Mouse (Mus musculus) stomach, embryonic 15.5 days (tissue): ENCODE measurements at regions not wholly inside any gene's neighbourhood (a gene's known extent, or its start where the extent isn't known, plus 50 kb on each side); places are given as distances from the start of the nearest gene placed in this dataset.

ENCODE experiments used
- ATAC-seq: fragments of 200-750 bp; cut with Nextera tagmentation; 2 replicates; pipeline ENCODE4 v1.8.0; 2017; ENCODE audit warnings: low read depth, moderate number of reproducible peaks, moderate TSS enrichment; ENCODE audit not compliant: insufficient read depth, low FRiP score
- H3K27ac ChIP-seq: fragments of 300-500 bp; sonication (generic); 2 replicates; pipeline ENCODE4 v1.5.1; 2015; ENCODE audit warnings: mild to moderate bottlenecking, inconsistent platforms
- H3K27me3 ChIP-seq: fragments of 300-500 bp; sonication (generic); replicated peaks from 2 replicates; pipeline ENCODE4 v1.6.1; 2015; ENCODE audit warnings: inconsistent platforms
- H3K36me3 ChIP-seq: fragments of 300-500 bp; sonication (generic); 2 replicates; pipeline ENCODE4 v1.6.1; 2015; ENCODE audit warnings: inconsistent platforms
- H3K4me1 ChIP-seq: fragments of 300-500 bp; sonication (generic); 2 replicates; pipeline ENCODE4 v1.6.1; 2015; ENCODE audit warnings: inconsistent platforms
- H3K4me2 ChIP-seq: fragments of 300-500 bp; sonication (generic); 2 replicates; pipeline ENCODE4 v1.6.1; 2015; ENCODE audit warnings: mild to moderate bottlenecking, inconsistent platforms
- H3K4me3 ChIP-seq: fragments of 300-500 bp; sonication (generic); replicated peaks from 2 replicates; pipeline ENCODE4 v1.5.1; 2015; ENCODE audit warnings: inconsistent platforms
- H3K9ac ChIP-seq: fragments of 300-500 bp; sonication (generic); 2 replicates; pipeline ENCODE4 v1.6.1; 2015; ENCODE audit warnings: inconsistent platforms
- H3K9me3 ChIP-seq: fragments of 300-500 bp; sonication (generic); 2 replicates; pipeline ENCODE4 v1.6.1; 2016; ENCODE audit warnings: inconsistent platforms
- WGBS: fragments of 180-500 bp; shearing (Covaris S2); methylation state at CpG from one replicate; pipeline ENCODE4 v1.1.7; 2015; 5-methylcytosine and 5-hydroxymethylcytosine counted together

DNA sequence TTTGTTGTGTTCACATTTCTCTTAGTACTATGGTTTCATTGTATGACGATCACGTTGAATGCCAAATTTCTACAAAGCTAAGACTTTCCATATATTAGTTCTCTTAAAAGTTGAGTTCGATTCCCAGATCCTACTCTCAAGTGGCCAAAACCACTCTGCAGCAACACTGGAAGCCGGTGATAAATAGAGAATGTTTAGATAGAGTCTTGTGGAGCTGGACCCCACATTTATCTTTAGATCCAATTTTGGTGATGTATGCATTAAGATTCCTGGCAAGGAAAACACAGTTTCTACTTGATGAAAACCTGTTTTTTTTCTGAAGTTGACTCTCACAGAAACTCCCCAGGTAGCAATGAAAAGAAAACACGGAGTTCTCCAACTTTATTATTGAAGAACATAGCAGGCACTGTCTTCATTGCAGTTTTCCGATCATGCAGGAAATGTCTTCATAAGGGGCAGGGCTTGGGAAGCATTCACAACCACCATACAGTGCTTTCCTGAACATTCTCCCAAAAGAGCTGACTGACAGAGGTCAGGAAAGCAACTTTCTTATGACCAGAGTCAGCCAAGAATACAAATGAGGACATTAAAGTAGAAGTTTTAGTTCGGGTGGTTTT lies 310.7 kb downstream of the Cd109 start:
- no peak overlapping the region for H3K27ac ChIP-seq
- no peak overlapping the region for H3K4me2 ChIP-seq
- no peaks in the 10 kb centered on the region for H3K9me3 ChIP-seq
- H3K4me1 ChIP-seq, result no peaks in the 10 kb centered on the region
- no peak overlapping the region for H3K4me3 ChIP-seq
- no peaks in the 10 kb centered on the region for H3K36me3 ChIP-seq
- 76% methylated on average over 7 of the region's 7 CpGs for WGBS
- no peak overlapping the region for H3K9ac ChIP-seq
- no peak for ATAC-seq
- H3K27me3 ChIP-seq, result no peaks in the 10 kb centered on the region

DNA sequence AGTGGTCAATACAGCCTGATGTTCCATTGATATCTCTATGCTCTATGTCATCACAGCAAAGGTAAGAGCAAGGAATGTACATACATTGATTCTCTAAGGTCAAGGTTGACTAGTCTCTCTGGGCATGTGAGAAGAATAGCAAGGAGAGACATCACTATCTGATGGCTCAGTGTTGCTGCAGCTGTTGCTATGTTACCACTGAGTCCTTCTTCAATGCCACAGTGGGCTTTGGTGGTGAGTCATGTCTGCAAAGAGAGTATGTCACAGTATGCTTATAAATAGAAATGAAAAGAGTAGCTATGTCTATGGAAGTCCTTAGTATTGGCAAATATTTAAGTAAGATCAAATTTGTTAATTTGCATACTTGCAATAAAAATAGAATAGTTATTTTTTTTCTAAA lies 326.3 kb downstream of the Cd109 start:
- no peak for ATAC-seq
- no peaks in the 10 kb centered on the region for H3K9me3 ChIP-seq
- H3K27ac ChIP-seq, result no peak overlapping the region
- H3K36me3 ChIP-seq, result no peaks in the 10 kb centered on the region
- no peaks in the 10 kb centered on the region for H3K27me3 ChIP-seq
- H3K4me2 ChIP-seq, result no peak overlapping the region
- H3K4me3 ChIP-seq, result no peak overlapping the region
- no peaks in the 10 kb centered on the region for H3K4me1 ChIP-seq
- H3K9ac ChIP-seq, result no peak overlapping the region

DNA sequence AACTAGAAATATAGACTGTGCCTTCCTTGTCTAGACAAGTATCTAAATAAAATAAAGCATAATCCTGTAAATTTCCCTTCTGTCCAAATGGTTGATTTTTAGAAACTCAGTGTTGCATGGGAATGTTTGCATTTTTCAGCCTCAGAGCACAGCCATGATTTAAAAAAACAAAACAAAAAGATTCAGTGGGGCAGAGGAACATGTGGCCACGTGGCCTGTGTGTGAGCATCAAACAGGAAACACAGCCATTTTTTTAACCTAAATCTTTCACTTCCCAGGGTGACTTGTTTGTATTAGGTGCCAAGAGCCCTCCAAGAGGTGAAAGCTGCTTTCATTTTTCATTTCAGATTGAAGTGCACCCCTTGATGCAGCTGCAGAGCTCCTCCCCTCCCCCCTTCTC lies 349.5 kb downstream of the Cd109 start:
- whole genome bisulfite sequencing, result 6% methylated on average over 1 of the region's 1 CpGs

DNA sequence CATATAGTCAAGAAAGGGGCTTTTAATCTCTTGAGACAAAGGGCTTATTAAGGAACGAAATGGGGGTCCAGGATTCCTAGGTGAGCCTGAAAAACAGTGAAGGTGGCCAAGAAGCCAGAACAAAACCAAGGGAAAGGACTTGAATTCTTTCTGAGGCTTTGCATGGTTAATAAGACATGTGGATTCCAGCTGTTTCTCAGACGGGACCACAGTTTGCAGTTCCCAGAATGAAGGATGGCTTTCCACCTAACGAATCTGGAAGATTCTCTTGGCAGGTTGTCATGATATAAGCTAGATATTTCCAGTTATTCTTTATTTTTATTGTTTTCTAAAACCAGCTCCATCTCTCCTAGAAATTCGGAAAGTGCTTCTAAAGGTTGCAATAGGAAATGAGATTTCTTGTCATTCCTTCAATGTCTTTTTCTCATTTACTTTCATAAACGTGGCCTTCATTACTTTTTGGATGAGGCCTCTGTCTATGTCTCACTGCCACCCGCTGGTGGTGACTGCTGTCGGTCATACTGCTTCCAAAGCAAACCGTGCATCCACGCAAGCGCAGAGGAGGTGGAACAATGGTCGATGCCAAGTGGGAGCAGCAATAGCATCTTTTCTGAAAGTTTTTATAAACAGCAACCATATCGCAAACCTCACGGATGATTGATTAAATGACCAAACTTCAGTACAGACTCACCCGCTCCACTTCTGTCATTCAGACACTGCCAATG lies 350.0 kb downstream of the Cd109 start:
- no peak overlapping the region for H3K9ac ChIP-seq

More for the DNA sequence above, 349.5 kb downstream of the Cd109 start:
- H3K4me3 ChIP-seq, result no peak overlapping the region
- H3K9me3 ChIP-seq, result no peaks in the 10 kb centered on the region
- no peak overlapping the region for H3K27ac ChIP-seq
- H3K4me1 ChIP-seq, result peaks cover 3% of the 10 kb centered on the region; the same call in 1 of the 2 replicates
- H3K36me3 ChIP-seq, result no peaks in the 10 kb centered on the region
- no peak overlapping the region for H3K9ac ChIP-seq
- H3K4me2 ChIP-seq, result no peak overlapping the region
- ATAC-seq, result no peak
- H3K27me3 ChIP-seq, result no peaks in the 10 kb centered on the region

DNA sequence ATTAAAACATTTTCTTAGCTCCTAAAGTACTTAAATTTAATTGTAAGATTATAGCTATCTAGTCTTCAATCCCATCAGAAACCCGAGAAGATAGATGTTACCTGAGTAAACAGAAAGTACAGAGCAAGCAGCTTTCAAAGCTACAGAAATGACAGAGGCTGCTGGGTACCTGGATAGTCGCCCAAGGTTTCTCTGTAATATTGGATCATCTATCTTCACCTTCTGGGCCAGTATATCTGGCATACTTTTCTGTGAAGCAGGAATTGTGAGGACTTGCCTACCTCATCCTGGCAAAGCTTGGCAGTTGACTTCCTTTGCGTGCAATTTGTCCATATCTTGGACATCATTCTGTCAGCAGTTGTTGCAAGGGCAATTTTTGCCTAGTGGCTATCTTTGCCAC lies 356.4 kb downstream of the Cd109 start:
- no peak overlapping the region for H3K9ac ChIP-seq
- H3K4me2 ChIP-seq, result no peak overlapping the region
- no peak for ATAC-seq
- no peaks in the 10 kb centered on the region for H3K9me3 ChIP-seq
- no peaks in the 10 kb centered on the region for H3K36me3 ChIP-seq
- 71% methylated on average over 3 of the region's 3 CpGs for WGBS
- no peak overlapping the region for H3K27ac ChIP-seq
- no peaks in the 10 kb centered on the region for H3K27me3 ChIP-seq
- no peaks in the 10 kb centered on the region for H3K4me1 ChIP-seq
- H3K4me3 ChIP-seq, result no peak overlapping the region

More for the DNA sequence above, 350.0 kb downstream of the Cd109 start:
- ATAC-seq, result no peak
- Histone ChIP-seq H3K27ac (no peak overlapping the region), H3K4me3 (no peak overlapping the region), H3K4me1 (peaks cover 3% of the 10 kb centered on the region; the same call in 1 of the 2 replicates), H3K4me2 (no peak overlapping the region), H3K36me3 (no peaks in the 10 kb centered on the region), H3K9me3 (no peaks in the 10 kb centered on the region), H3K27me3 (no peaks in the 10 kb centered on the region)
- WGBS, result 61% methylated on average over 14 of the region's 14 CpGs

DNA sequence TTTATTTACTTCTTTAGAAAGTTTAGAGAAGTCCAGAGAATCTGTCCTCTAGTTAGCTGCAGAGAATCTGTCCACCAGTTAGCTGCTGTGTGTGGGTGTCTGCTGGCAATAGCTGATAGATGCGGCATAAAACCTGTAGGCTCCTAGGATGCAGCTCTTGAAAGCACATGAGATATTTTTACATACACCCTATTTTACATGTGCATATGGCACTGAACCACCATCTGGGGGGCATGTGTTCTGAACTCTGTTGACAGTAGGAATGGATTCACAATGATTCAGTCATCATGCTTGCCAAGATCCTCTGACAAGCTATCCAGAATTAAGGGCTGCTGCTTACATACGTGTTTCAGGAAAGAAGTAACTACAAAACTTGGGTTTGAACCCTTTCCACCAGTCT lies 368.4 kb downstream of the Cd109 start:
- no peak overlapping the region for H3K9ac ChIP-seq
- no peak overlapping the region for H3K27ac ChIP-seq
- H3K9me3 ChIP-seq, result no peaks in the 10 kb centered on the region
- no peak overlapping the region for H3K4me3 ChIP-seq
- no peak for ATAC-seq
- H3K4me2 ChIP-seq, result no peak overlapping the region
- no peaks in the 10 kb centered on the region for H3K36me3 ChIP-seq
- no peaks in the 10 kb centered on the region for H3K4me1 ChIP-seq
- 79% methylated on average over 2 of the region's 2 CpGs for WGBS
- H3K27me3 ChIP-seq, result no peaks in the 10 kb centered on the region

DNA sequence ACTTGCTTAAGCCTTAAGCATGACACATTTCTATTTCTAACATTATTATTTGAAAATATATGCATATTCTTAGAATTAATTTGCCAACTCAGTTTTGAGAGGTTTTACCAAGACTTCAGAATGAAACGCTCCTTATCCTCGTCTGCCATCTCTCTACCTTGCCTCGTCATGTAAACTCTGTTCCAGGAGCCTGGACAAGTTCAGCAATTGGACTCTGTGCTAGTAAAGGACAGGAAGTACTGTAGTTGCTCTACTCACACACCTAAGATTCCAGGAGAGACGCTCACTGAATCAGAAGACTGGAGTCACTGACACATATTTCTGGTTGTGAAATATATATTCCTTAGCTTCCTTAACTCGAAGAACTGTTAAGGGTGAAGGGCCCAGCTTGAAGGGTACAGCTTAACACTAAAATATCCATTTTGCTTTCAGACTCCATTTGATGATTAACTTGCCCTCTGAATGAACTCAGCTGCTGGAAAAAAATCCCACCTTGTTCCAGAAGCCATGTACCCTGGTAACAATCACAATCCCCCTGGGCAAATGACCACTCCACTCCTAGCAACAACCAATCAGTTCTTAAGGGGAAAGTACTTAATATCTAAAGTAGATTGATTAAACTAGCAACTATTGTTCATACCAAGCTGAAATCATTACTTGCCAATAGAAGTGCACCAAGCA lies 370.0 kb downstream of the Cd109 start:
- Histone ChIP-seq H3K27ac (no peak overlapping the region), H3K9me3 (no peaks in the 10 kb centered on the region)

DNA sequence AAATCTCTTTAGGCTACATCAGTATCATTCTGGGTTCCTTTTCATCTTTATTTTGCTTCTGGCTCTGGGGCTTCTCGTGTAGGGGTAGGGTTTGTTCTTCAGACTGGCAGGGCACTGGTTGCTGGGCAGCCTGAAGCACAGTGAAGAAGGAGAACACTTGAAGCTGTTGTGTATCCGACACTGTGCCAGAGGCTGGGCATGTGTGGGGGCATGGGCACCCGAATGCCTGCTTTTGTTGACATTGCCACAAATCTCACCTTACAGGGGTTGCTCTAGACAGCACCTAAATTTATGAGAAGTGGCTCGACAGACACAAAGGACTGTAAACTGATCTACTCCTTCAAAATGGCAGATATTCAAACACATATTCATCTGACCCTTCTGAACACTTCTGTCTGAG lies 376.0 kb downstream of the Cd109 start:
- H3K4me3 ChIP-seq, result no peak overlapping the region
- H3K27ac ChIP-seq, result no peak overlapping the region
- no peak overlapping the region for H3K9ac ChIP-seq
- 40% methylated on average over 4 of the region's 4 CpGs for WGBS
- no peak overlapping the region for H3K4me2 ChIP-seq
- no peak for ATAC-seq
- H3K9me3 ChIP-seq, result no peaks in the 10 kb centered on the region
- H3K4me1 ChIP-seq, result no peaks in the 10 kb centered on the region
- H3K36me3 ChIP-seq, result no peaks in the 10 kb centered on the region
- H3K27me3 ChIP-seq, result no peaks in the 10 kb centered on the region

More for the DNA sequence above, 370.0 kb downstream of the Cd109 start:
- ATAC-seq, result no peak
- Histone ChIP-seq H3K4me2 (no peak overlapping the region), H3K4me1 (no peaks in the 10 kb centered on the region), H3K27me3 (no peaks in the 10 kb centered on the region), H3K4me3 (no peak overlapping the region), H3K36me3 (no peaks in the 10 kb centered on the region), H3K9ac (no peak overlapping the region)
- WGBS, result 59% methylated on average over 5 of the region's 5 CpGs

DNA sequence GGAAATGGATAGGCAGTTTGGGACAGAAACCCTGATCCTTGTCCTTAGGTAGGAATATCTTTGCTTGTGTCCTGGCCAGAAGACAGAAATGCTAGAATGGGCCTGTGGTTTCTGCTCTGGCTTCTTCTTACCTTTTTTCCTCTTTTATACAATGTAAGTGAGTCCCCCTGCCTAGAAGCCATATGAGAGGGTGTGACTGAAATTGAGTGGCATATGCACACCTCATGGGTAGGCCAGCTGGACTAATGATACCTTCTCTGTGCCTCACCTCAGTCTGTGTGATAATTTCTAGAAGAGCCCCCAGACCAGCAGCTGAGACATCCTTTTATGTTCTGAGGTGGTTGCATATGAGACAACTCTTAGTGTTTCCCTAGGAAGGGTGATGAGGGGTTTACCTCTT lies 385.7 kb downstream of the Cd109 start:
- ATAC-seq, result no peak
- 0 out of 2 replicates have a peak, but pooled peaks cover 5% of the 10 kb centered on the region for H3K4me1 ChIP-seq

DNA sequence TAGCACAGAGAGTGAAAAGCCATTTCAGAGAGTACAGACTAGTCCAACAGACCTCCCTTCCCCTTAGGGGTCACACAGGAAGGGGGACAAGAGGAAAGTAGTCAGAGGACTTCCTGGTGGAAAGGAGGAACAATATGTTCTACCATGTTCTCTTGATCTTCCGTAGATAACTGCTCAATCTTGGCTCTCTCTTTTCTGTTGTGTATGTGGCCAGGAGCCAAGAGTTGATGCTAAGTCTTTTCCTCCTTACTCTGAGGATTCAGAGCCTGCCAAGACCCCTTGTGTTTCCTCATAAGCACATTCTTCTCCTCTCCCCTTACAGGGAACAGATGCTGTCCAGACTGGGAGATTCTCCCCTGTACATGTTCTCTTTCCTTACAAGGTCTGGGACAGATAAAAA lies 386.6 kb downstream of the Cd109 start:
- Histone ChIP-seq H3K4me3 (no peak overlapping the region), H3K4me2 (no peak overlapping the region), H3K36me3 (no peaks in the 10 kb centered on the region), H3K9ac (no peak overlapping the region), H3K27me3 (no peaks in the 10 kb centered on the region), H3K27ac (peak overlapping the region; percentile 48; the same call in 1 of the 2 replicates), H3K4me1 (0 out of 2 replicates have a peak, but pooled peaks cover 5% of the 10 kb centered on the region), H3K9me3 (no peaks in the 10 kb centered on the region)
- 32% methylated on average over 1 of the region's 1 CpGs for WGBS
- 0 out of 2 replicates have a peak, but pooled peaks have one; percentile 18 for ATAC-seq

More for the DNA sequence above, 385.7 kb downstream of the Cd109 start:
- Histone ChIP-seq H3K4me2 (no peak overlapping the region), H3K27me3 (no peaks in the 10 kb centered on the region), H3K27ac (no peak overlapping the region), H3K9ac (no peak overlapping the region), H3K4me3 (no peak overlapping the region), H3K9me3 (no peaks in the 10 kb centered on the region), H3K36me3 (no peaks in the 10 kb centered on the region)

DNA sequence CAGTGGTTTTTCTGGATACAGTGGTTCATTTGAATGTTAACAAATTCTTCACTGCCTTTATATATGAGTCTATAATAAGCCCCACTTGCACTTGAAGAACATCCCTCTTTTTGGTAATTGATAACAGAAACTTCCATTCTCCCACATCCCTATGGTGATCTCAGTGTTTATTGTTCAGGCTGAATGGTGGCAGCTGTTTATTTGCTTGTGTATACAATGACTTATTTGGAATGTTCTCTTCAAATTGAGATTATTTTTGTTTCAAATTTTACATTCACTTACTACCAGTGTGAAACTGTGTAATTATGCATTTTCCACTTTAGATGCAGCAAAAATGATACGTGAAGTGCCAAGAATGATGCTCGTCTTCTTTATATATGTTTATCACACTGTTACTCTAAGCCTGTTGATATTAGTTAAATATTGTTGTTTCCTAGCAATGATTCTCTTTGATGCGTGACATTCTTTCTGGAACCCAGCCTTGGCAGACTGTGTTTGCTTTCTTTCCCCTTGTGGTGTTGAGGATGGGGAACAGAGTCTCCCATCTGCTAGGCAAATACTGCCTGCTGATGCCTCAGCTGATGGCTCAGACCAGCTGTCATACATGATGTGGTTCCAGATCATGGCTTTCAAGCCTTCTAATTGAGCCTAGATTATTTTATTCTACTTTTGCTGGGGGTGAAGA lies 389.1 kb downstream of the Cd109 start:
- WGBS, result 62% methylated on average over 3 of the region's 3 CpGs
- no peak for ATAC-seq
- Histone ChIP-seq H3K36me3 (no peaks in the 10 kb centered on the region), H3K9ac (no peak overlapping the region), H3K4me1 (0 out of 2 replicates have a peak, but pooled peaks cover 5% of the 10 kb centered on the region), H3K27me3 (no peaks in the 10 kb centered on the region), H3K27ac (no peak overlapping the region), H3K4me2 (no peak overlapping the region), H3K4me3 (no peak overlapping the region), H3K9me3 (no peaks in the 10 kb centered on the region)

DNA sequence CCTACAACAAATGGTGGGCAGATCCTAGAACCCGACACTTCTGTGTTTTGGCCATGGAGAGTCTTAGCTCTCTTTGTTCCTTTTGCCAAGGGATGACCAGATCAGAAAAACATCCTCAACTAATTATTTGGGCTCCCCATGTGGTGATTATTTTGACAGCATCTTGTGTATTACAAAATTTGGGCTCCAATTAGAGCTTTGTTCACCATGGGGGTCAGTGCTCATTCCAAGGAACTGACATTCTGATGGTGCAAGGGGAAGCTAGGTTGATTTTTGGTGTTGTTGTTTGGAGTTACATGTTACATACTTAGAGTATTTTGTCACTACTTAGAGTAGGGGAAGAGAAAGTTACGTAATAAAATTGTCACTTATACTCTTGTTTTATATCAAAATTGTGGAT lies 406.9 kb downstream of the Cd109 start:
- Histone ChIP-seq H3K4me2 (no peak overlapping the region), H3K9ac (no peak overlapping the region), H3K4me1 (no peaks in the 10 kb centered on the region), H3K36me3 (no peaks in the 10 kb centered on the region), H3K27me3 (no peaks in the 10 kb centered on the region), H3K9me3 (no peaks in the 10 kb centered on the region), H3K27ac (no peak overlapping the region), H3K4me3 (no peak overlapping the region)
- 92% methylated on average over 2 of the region's 2 CpGs for WGBS
- ATAC-seq, result no peak
